Mouse (Mus musculus): ENCODE data around the gene 1700003F12Rik.

1700003F12Rik gene

DNA sequence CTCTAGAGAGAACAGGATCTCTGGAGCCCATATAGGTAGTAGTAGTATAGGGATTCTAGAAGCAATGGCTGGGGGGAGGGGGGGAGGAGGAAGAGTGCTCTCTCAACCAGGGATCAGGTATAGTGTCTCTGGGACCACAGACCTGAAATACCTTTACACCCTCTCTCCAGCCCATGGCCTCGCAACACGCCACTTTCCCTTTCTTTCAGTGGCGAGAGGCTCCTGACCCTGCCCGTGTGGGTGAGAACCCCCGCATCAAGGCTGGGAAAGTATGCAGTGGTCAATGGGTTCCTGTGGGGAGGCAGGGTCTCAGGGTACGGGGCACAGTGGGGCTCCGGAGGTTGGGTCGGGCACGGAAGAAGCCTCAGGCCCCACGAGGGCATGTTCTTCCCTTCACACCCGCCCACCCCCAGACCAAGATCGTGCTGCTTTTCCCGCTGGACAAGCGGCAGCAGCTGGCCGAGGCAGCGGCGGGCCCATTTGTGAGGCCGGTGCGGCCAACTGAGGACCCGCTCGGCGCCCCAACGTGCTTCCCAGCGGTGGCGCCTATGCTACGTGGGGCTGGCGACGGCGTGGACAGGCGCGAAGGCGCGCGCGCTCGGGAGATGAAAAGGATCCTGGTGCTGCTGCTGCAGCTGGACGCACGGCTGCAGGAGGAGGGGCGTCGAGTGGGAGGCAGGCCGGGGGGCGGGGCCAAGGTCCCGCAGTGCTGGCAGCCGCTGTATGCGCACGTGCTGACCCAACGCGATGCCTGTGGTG is 2.4 kb downstream of the 1700003F12Rik start:
- no peak for DNase-seq (ENCODE audit: low read depth, low spot score)

DNA sequence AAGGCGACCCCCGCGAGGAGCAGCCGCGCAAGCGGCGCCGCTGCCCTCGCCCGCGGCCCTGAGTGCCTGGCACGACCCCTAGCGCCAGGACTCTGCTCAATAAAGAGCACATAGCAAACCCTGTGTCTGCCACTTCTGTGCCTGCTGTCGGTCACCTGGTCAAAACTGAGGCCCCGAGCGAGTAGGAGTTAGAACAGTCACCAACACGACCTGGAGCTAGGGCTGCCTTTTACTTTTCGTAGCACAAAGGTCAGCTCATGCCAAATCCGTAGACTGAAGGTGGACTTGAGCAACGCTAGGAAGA is 3.0 kb downstream of the 1700003F12Rik start:
- DNase-seq (ENCODE audit: low read depth, low spot score): no peak

- no peak for DNase-seq (ENCODE audit: low read depth, low spot score)
Measured at GRCm38 (mm10) chr2:154550937-154551336, 4.1 kb downstream of the 1700003F12Rik start.

GRCm38 (mm10) chr2:154551476-154551875 is 4.6 kb downstream of the 1700003F12Rik start, which contains the start of gene Actl10:
Gene Actl10 (plus strand): TSS chr2:154551776.
- DNase-seq (ENCODE audit: low read depth, low spot score): no peak

GRCm38 (mm10) chr2:154551927-154552326 is 5.0 kb downstream of the 1700003F12Rik start:
- no peak for DNase-seq (ENCODE audit: low read depth, low spot score)

- no peak for DNase-seq (ENCODE audit: low read depth, low spot score)
Measured at GRCm38 (mm10) chr2:154552424-154552907, 5.6 kb downstream of the 1700003F12Rik start.

GRCm38 (mm10) chr2:154555235-154555634 is 8.3 kb downstream of the 1700003F12Rik start:
- no peak for DNase-seq (ENCODE audit: low read depth, low spot score)

- DNase-seq (ENCODE audit: low read depth, low spot score): no peak
Measured at GRCm38 (mm10) chr2:154557184-154557832, 10.4 kb downstream of the 1700003F12Rik start.

DNA sequence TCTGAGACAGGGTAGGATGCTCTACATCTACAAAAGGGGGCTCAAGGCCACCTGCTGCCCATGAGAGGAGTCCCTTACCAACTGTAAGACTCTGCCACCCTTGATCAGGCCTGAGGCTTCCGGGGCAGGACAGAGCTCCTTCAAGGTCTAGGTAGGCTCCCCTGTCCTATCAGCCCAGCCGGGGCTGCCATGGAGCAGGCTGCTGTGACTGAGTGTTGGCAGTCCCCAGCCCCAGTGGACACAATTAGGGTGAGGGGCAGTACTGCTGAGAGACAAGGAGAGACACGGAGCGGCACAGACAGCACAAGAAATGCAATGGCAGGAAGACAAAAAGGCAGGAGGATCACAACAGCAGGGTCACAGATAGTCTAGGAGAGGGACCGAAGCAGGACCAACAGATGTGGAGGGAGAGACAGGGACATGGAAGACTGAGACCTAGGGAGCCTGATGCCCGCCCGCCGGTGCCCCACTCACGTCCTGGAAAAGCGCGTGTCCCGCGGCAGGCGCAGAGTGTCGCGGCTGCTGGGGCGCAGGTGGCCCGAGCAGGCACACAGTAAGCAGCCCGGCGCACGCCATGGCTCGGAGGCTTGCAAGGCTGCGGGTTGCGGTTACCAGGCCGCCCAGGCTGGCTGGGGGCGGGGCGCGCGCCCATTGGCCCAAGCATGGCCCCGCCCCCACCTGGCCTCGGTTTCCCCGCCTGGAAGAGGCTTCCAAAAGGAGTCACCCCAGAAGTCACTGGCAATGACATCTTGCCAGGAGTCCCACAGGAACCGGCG is 11.6 kb downstream of the 1700003F12Rik start, which contains the start of gene Necab3:
Necab3 (minus strand) TSS at position 627 of the 776 bp plus-strand sequence.
- no peak for DNase-seq (ENCODE audit: low read depth, low spot score)

- DNase-seq (ENCODE audit: low read depth, low spot score): no peak
Measured at GRCm38 (mm10) chr2:154563612-154564170, 16.8 kb downstream of the 1700003F12Rik start.

DNA sequence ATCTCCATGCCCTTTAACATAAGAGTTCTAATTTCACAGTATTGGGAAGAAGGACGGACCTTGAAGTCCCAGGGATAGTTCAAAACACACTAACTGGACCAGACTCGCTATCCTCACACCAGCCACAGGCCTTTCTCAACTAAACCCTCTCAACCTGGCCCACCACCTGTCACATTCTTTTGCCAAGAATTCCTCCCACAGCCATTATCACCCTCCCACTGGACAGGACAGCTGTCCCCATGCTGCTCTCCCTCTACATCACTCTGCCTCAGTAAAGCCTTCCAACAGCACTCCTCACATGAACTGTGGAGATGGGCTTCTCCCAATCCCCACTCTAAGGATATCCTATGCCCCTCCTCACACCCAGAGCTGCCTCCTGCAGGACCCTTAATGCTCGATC is 18.7 kb downstream of the 1700003F12Rik start:
- no peak for DNase-seq (ENCODE audit: low read depth, low spot score)

GRCm38 (mm10) chr2:154566641-154567040 is 19.8 kb downstream of the 1700003F12Rik start:
- no peak for DNase-seq (ENCODE audit: low read depth, low spot score)

- no peak for DNase-seq (ENCODE audit: low read depth, low spot score)
Measured at GRCm38 (mm10) chr2:154567766-154568165, 20.9 kb downstream of the 1700003F12Rik start.

- no peak for DNase-seq (ENCODE audit: low read depth, low spot score)
Measured at GRCm38 (mm10) chr2:154568329-154569070, 21.6 kb downstream of the 1700003F12Rik start.

DNA sequence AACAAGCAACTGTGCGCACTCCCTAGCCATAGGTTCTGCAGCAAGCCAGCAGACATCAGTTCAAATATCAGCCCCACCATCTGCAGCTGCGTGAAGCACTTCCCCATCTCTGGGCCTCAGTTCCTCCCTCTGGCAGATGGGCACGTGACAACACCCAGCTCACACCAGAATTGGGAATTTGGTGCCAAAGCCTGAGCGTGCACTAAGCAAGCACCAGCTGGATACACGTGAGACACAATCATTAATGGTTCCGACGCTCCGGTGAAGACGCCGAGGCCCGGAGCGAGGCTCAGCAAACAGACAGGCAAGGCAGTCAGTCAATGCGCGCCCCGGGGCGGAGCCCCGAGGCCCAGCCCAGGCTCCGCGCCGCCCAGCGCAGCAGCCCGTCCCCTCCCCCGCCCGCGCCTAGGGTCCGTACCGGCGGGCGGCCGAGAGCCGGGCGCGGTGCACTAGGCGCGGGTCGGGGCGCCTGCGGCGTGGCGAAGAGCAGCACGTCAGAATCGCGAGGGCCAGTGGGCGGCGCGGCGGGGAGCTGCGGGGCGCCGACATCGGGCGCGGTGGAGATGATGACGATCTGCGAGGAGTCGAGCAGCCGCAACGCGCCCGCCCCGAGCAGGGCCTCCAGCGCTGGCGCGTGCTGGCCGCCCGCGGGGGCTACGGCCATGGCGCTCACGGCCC is 22.3 kb downstream of the 1700003F12Rik start:
- no peak for DNase-seq (ENCODE audit: low read depth, low spot score)

- peak; percentile 73 for DNase-seq (ENCODE audit: low read depth, low spot score)
Measured at GRCm38 (mm10) chr2:154569836-154570286, 23.0 kb downstream of the 1700003F12Rik start, which contains the start of gene E2f1. Gene E2f1 (minus strand): TSS chr2:154569892.

DNA sequence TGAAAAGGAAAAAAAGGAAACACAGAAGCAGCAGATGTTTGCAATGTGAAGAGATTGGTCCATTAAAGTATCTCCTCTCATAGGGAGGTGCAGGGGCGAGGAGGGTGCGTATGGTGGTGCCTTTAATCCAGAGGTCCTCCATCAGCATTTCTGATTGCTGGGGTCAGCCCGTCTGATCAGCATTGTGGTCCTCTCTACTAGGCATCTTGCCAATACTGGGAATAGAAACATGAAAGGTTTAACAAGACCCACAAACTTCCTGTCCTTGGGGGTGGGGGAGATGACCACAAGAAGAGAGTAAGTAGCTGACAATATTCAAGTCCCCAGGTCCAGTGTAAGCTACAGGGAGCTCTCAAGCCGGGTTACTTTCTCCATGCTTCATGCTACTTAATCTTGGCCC is 23.8 kb downstream of the 1700003F12Rik start:
- no peak for DNase-seq (ENCODE audit: low read depth, low spot score)

GRCm38 (mm10) chr2:154571266-154571665 is 24.4 kb downstream of the 1700003F12Rik start:
- no peak for DNase-seq (ENCODE audit: low read depth, low spot score)

DNA sequence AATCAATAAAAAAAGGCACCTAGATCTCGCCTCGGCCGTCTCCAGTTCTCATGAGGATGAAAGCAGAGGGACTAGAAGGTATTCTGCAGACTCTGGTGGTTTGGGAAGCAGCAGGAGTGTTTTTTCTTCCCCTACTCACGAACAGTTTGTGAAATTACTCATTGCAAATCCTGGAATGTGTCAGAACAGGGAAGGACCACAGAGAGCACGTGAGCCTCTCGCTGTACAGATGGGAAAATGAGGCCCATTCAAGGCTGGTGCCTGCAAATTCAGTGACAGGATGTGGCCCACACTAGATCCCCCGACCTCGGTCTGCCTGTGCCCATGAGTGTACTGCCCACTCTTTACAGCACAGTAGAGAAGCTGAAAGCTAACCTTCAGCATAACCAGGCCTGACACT is 25.1 kb downstream of the 1700003F12Rik start:
- no peak for DNase-seq (ENCODE audit: low read depth, low spot score)

DNA sequence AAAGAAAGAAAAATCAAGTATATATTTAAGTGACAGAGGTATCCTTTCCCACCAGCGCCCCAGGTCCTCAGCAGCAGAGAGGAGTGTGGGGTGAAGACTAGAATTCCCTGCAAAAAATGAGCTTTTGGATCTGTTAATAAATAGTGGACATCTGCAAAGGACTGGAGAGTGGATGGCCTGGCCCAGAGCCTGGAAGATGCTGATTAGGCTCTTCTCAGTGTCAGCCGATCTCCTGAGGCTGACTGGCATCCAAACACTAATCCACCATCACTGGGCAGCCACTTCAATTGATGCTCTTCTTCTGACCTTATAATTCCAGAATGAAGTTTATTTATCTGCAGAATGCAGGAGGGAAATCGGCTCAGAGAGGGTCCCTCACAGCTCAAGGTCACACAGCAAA is 26.1 kb downstream of the 1700003F12Rik start:
- no peak for DNase-seq (ENCODE audit: low read depth, low spot score)

All from retina, adult 2 months (tissue).